Mouse (Mus musculus) CH12.LX (cell line): ENCODE measurements at regions not wholly inside any gene's neighbourhood (a gene's known extent, or its start where the extent isn't known, plus 50 kb on each side); places are given as distances from the start of the nearest gene placed in this dataset.

Experiments
- DNase-seq: peaks from one replicate; pipeline ENCODE4 v3.0.0-alpha.2; 2013; ENCODE audit errors: extremely low read depth
- H3K27ac ChIP-seq: 2 replicates; pipeline ENCODE4 v1.5.1; 2012; ENCODE audit warnings: low read depth, mild to moderate bottlenecking, control low read depth, moderate library complexity; ENCODE audit not compliant: insufficient read depth
- H3K27me3 ChIP-seq: replicated peaks from 2 replicates; pipeline ENCODE3; 2012; ENCODE audit warnings: inconsistent platforms
- H3K36me3 ChIP-seq, 2 experiments: replicated peaks in 1 of 2; 2 replicates each; pipeline versions ENCODE3 to v1.6.1; 2012; ENCODE audit warnings: inconsistent platforms in 1 of 2, low read length in 1 of 2, mild to moderate bottlenecking in 1 of 2, mixed read lengths in 1 of 2, moderate library complexity in 1 of 2; ENCODE audit not compliant: control insufficient read depth in 1 of 2, insufficient read depth in 1 of 2
- H3K4me1 ChIP-seq, 2 experiments: 2 replicates each; pipeline ENCODE4 v1.6.1; 2012; ENCODE audit warnings: inconsistent platforms in 1 of 2, moderate library complexity in 1 of 2; ENCODE audit not compliant: insufficient read depth in 2 of 2, control insufficient read depth in 1 of 2
- H3K4me2 ChIP-seq: 2 replicates; pipeline ENCODE4 v1.6.1; 2012; ENCODE audit warnings: low read depth, mild to moderate bottlenecking, control low read depth; ENCODE audit not compliant: poor library complexity, insufficient read depth, severe bottlenecking
- H3K4me3 ChIP-seq, 3 experiments: fragments of 150-350 bp in 1 of 3; sonication (generic) in 1 of 3; replicated peaks in 1 of 3; 2 replicates each; pipeline versions ENCODE3 to v1.5.1; 2011 to 2012; ENCODE audit warnings: low read depth in 2 of 3, low read length in 2 of 3, mild to moderate bottlenecking in 2 of 3, moderate library complexity in 2 of 3, control low read depth in 1 of 3, improper control_type of control experiment in 1 of 3, inconsistent platforms in 1 of 3, mixed read lengths in 1 of 3; ENCODE audit not compliant: poor library complexity in 1 of 3
- H3K79me2 ChIP-seq: replicated peaks from 2 replicates; pipeline ENCODE4 v1.6.1; 2012; ENCODE audit warnings: mild to moderate bottlenecking, moderate library complexity; ENCODE audit not compliant: control insufficient read depth, poor library complexity, insufficient read depth, severe bottlenecking; ENCODE audit errors: extremely low read depth
- H3K9ac ChIP-seq: 2 replicates; pipeline ENCODE4 v1.6.1; 2012; ENCODE audit warnings: low read depth, mild to moderate bottlenecking, control low read depth, moderate library complexity; ENCODE audit not compliant: insufficient read depth
- H3K9me3 ChIP-seq: replicated peaks from 2 replicates; pipeline ENCODE3; 2012; ENCODE audit warnings: low read length, inconsistent platforms, mixed read lengths
- CTCF ChIP-seq, 2 experiments: IDR thresholded peaks in 1 of 2; conservative IDR thresholded peaks in 1 of 2; 2 replicates each; pipeline ENCODE4 v1.5.1; 2011 to 2012; ENCODE audit warnings: low read depth in 2 of 2, low read length in 2 of 2, improper control_type of control experiment in 1 of 2, inconsistent platforms in 1 of 2, mild to moderate bottlenecking in 1 of 2, moderate library complexity in 1 of 2
- GABPA ChIP-seq: IDR thresholded peaks from 2 replicates; pipeline ENCODE4 v1.6.1; 2012; ENCODE audit warnings: low read depth, low read length, improper control_type of control experiment, inconsistent platforms; ENCODE audit not compliant: insufficient replicate concordance
- HCFC1 ChIP-seq: IDR thresholded peaks from 2 replicates; pipeline ENCODE4 v1.6.1; 2012; ENCODE audit warnings: low read depth, mild to moderate bottlenecking, inconsistent platforms, low read length, improper control_type of control experiment
- IRF4 ChIP-seq: IDR thresholded peaks from 2 replicates; pipeline ENCODE4 v1.6.1; 2014; ENCODE audit warnings: low read depth, mild to moderate bottlenecking, inconsistent platforms, low read length, improper control_type of control experiment
- MAX ChIP-seq: IDR thresholded peaks from 2 replicates; pipeline ENCODE4 v1.6.1; 2011; ENCODE audit warnings: low read length, improper control_type of control experiment
- MAZ ChIP-seq: IDR thresholded peaks from 2 replicates; pipeline ENCODE4 v1.6.1; 2012; ENCODE audit warnings: low read depth, mild to moderate bottlenecking, inconsistent platforms, low read length, improper control_type of control experiment, moderate library complexity
- MYC ChIP-seq: IDR thresholded peaks from 2 replicates; pipeline ENCODE4 v1.6.1; 2011; ENCODE audit warnings: low read depth, mild to moderate bottlenecking, improper control_type of control experiment, low read length
- NELFE ChIP-seq: IDR thresholded peaks from 2 replicates; pipeline ENCODE4 v1.6.1; 2011; ENCODE audit warnings: low read depth, low read length, improper control_type of control experiment
- PAX5 ChIP-seq: IDR thresholded peaks from 2 replicates; pipeline ENCODE4 v1.6.1; 2012; ENCODE audit warnings: low read length, inconsistent platforms, mixed read lengths
- SIN3A ChIP-seq: IDR thresholded peaks from 2 replicates; pipeline ENCODE4 v1.6.1; 2012; ENCODE audit warnings: low read length, improper control_type of control experiment, inconsistent platforms
- USF1 ChIP-seq: IDR thresholded peaks from 2 replicates; pipeline ENCODE4 v1.6.1; 2014; ENCODE audit warnings: low read depth, mild to moderate bottlenecking, inconsistent platforms, low read length, improper control_type of control experiment
- ZKSCAN1 ChIP-seq: IDR thresholded peaks from 2 replicates; pipeline ENCODE4 v1.6.1; 2012; ENCODE audit warnings: low read depth, inconsistent platforms, low read length, improper control_type of control experiment, borderline replicate concordance
- ZMIZ1 ChIP-seq: IDR thresholded peaks from 2 replicates; pipeline ENCODE4 v1.6.1; 2012; ENCODE audit warnings: low read depth, mild to moderate bottlenecking, inconsistent platforms, low read length, improper control_type of control experiment
- ZNF384 ChIP-seq: IDR thresholded peaks from 2 replicates; pipeline ENCODE4 v1.6.1; 2012; ENCODE audit warnings: low read depth, low read length, improper control_type of control experiment, inconsistent platforms
- dilution Hi-C: fragments of 300-500 bp; cut with MboI; formaldehyde crosslinking; loops from 2 replicates; pipeline ENCODE4 v1.14.3; 2020; ENCODE audit warnings: low sequenced_read_pairs; ENCODE audit not compliant: extremely low pct_unique_long_range_greater_than_20kb, extremely low pct_ligation_motif_present
- in situ Hi-C: fragments of 300-500 bp; cut with MboI; formaldehyde crosslinking; loops from 3 replicates; pipeline ENCODE4 v1.14.3; 2019; ENCODE audit warnings: low sequenced_read_pairs, low pct_ligation_motif_present, low pct_unique_long_range_greater_than_20kb, mixed read lengths

GRCm38 (mm10) chr19:57558420-57558967, 52.3 kb upstream of the Atrnl1 start:
- Histone ChIP-seq H3K9me3 (no peaks in the 10 kb centered on the region), H3K4me3 (no peak overlapping the region), H3K4me1 (peaks cover 0 to 6% of the 10 kb centered on the region in 2 experiments; a peak in 2 of 4 replicates), H3K9ac (no peak overlapping the region), H3K79me2 (no peaks in the 10 kb centered on the region), H3K36me3 (no peaks in the 10 kb centered on the region), H3K27ac (no peak overlapping the region), H3K4me2 (no peak overlapping the region), H3K27me3 (no peaks in the 10 kb centered on the region)
- in situ Hi-C loops, result no loop called here
- TF ChIP-seq ZMIZ1, result no peak
- TF ChIP-seq ZKSCAN1, result no peak
- no peak for TF ChIP-seq USF1
- no peak for TF ChIP-seq IRF4
- TF ChIP-seq CTCF (conservative IDR thresholded peaks at IDR 0.05 in 1 of 2, IDR thresholded peaks at IDR 0.05 in 1 of 2; ENCODE audit: low read depth in 2 of 2, low read length in 2 of 2), result no peak
- TF ChIP-seq MAX, result no peak
- TF ChIP-seq NELFE, result no peak
- no peak for TF ChIP-seq HCFC1
- no peak for TF ChIP-seq SIN3A
- TF ChIP-seq MYC, result no peak
- no peak for TF ChIP-seq PAX5
- TF ChIP-seq MAZ, result no peak
- no peak for DNase-seq
- dilution Hi-C loops, result no loop called here

GRCm38 (mm10) chr19:57560757-57561156, 50.1 kb upstream of the Atrnl1 start:
- Histone ChIP-seq H3K4me3 (no peak overlapping the region), H3K27ac (no peak overlapping the region), H3K36me3 (no peaks in the 10 kb centered on the region), H3K79me2 (no peaks in the 10 kb centered on the region), H3K27me3 (no peaks in the 10 kb centered on the region), H3K9ac (no peak overlapping the region), H3K4me1 (no peaks in the 10 kb centered on the region), H3K9me3 (no peaks in the 10 kb centered on the region), H3K4me2 (no peak overlapping the region)
- in situ Hi-C loops, result no loop called here
- no peak for DNase-seq
- no peak for TF ChIP-seq ZNF384
- no peak for TF ChIP-seq GABPA
- dilution Hi-C loops, result no loop called here
